Mouse (Mus musculus) heart, adult 8-10 months (tissue): ENCODE results near the gene A930009A15Rik. TPM values are rescaled to one million over a fixed set of nuclear protein-coding genes. Genes with fewer than 3 reads are reported as not detected.
A peak's percentile ranks its signal among the peaks of the same experiment; 100 is the strongest.

Source experiments
- DNase-seq: peaks from one replicate; pipeline ENCODE4 v3.0.0; 2022; ENCODE audit warnings: low spot score
- total RNA-seq, 4 experiments: library from RNA; stranded (reverse); gene quantifications; 2 replicates each; pipeline ENCODE4 v1.2.4; 2022

A930009A15Rik gene
- total RNA-seq, 4 experiments from 2014 or later = not detected

- no peak for DNase-seq
Measured at GRCm38 (mm10) chr10:115581971-115582370, 12.2 kb downstream of the A930009A15Rik start.

- DNase-seq = no peak
Measured at GRCm38 (mm10) chr10:115583071-115583470, 13.3 kb downstream of the A930009A15Rik start.

- no peak for DNase-seq
Measured at GRCm38 (mm10) chr10:115584656-115585055, 14.9 kb downstream of the A930009A15Rik start.

GRCm38 (mm10) chr10:115585491-115586245, 15.9 kb downstream of the A930009A15Rik start:
- no peak for DNase-seq

- no peak for DNase-seq
Measured at GRCm38 (mm10) chr10:115586246-115587231, 16.8 kb downstream of the A930009A15Rik start.

GRCm38 (mm10) chr10:115587301-115587969, 17.6 kb downstream of the A930009A15Rik start, which contains the start of gene Lgr5:
Lgr5 (minus strand) TSS chr10:115587780.
- DNase-seq = peak; percentile 9

GRCm38 (mm10) chr10:115587979-115588378, 18.2 kb downstream of the A930009A15Rik start:
- no peak for DNase-seq

GRCm38 (mm10) chr10:115593221-115593620, 23.4 kb downstream of the A930009A15Rik start:
- DNase-seq = no peak

- no peak for DNase-seq
Measured at GRCm38 (mm10) chr10:115593651-115594050, 23.9 kb downstream of the A930009A15Rik start.

GRCm38 (mm10) chr10:115595748-115596147, 26.0 kb downstream of the A930009A15Rik start:
- no peak for DNase-seq

- DNase-seq = peak; percentile 35
Measured at GRCm38 (mm10) chr10:115617456-115618287, 47.9 kb downstream of the A930009A15Rik start.

GRCm38 (mm10) chr10:115618288-115618856, 48.6 kb downstream of the A930009A15Rik start:
- DNase-seq = no peak

GRCm38 (mm10) chr10:115623481-115623880, 53.7 kb downstream of the A930009A15Rik start:
- DNase-seq = no peak

GRCm38 (mm10) chr10:115623956-115624671, 54.3 kb downstream of the A930009A15Rik start:
- DNase-seq = no peak

GRCm38 (mm10) chr10:115624957-115625356, 55.2 kb downstream of the A930009A15Rik start:
- no peak for DNase-seq

GRCm38 (mm10) chr10:115626678-115627077, 56.9 kb downstream of the A930009A15Rik start:
- DNase-seq = no peak
